Mouse (Mus musculus): Measurements from ENCODE around the gene Ddx24.

GRCm38 (mm10) chr12:103361539-103362307, 63.9 kb downstream of the Ddx24 start:
- TF ChIP-seq MAFK (IDR thresholded peaks at IDR 0.05; ENCODE audit: insufficient read depth, low read depth, low read length), result no peak
- TF ChIP-seq ZC3H11A (IDR thresholded peaks at IDR 0.05; ENCODE audit: borderline replicate concordance, low read depth, low read length), result no peak

Measured in ES-E14 (cell line).